ENCODE assay signal across 32 mouse cellular contexts in the genomic region with DNA sequence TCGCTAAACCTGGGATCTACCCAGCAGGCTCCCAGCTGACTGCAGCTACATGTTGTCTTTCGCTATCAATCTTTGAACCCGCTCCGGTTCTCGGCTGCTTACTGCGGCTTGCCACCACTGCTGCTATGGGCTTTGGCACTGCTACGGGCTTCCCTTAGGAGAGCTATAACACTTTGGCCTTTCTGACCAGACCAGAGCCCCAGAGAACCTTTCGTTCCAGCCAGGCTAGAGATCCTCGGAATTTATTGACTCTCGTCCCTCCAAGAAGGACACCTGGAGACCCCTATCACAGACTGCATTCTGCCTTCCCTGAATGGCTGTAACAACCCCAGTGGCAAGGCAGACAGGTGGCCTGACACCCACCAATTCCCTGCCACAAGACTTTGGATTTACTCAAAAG. TPM values are rescaled to one million over a fixed set of nuclear protein-coding genes. Genes with fewer than 3 reads are reported as not detected.
"Had no signal": no experiment of that assay in that cellular context is flagged by ENCODE, and none has a peak within 500 bp of the region (broad histone marks: within the 10 kb centered on the region; RNA-seq: fewer than 3 reads in every experiment).

No protein-coding gene starts in this region.

- H3K9me3 ChIP-seq: heart, embryonic 13.5 days; heart, embryonic 15.5 days; hindbrain, embryonic 13.5 days; hindbrain, embryonic 15.5 days; intestine, embryonic 15.5 days; kidney, embryonic 15.5 days had no signal

- H3K4me1 ChIP-seq: heart, embryonic 12.5 days; heart, embryonic 13.5 days; heart, embryonic 15.5 days; hindbrain, embryonic 10.5 days; hindbrain, embryonic 12.5 days; hindbrain, embryonic 13.5 days; hindbrain, embryonic 15.5 days; intestine, embryonic 15.5 days; kidney, embryonic 15.5 days had no signal

- H3K27ac ChIP-seq: heart, embryonic 13.5 days; heart, embryonic 15.5 days; hindbrain, embryonic 10.5 days; hindbrain, embryonic 12.5 days; hindbrain, embryonic 13.5 days; hindbrain, embryonic 14.5 days; hindbrain, embryonic 15.5 days; hindbrain, postnatal 0 days; intestine, embryonic 15.5 days; kidney, embryonic 15.5 days; kidney, postnatal 0 days; layer of hippocampus, adult 2 months; left cerebral cortex, adult 2 months had no signal

- DNase-seq: heart, postnatal 10 days; heart, postnatal 14 days; heart, postnatal 36 days; heart, postnatal 4 days; kidney, adult 11 months; kidney, adult 18-20 months; kidney, adult 2 months; kidney, adult 8-10 months; kidney, adult 9 months; kidney, postnatal 10 days; kidney, postnatal 14 days; kidney, postnatal 25 days; kidney, postnatal 36 days; kidney, postnatal 4 days; layer of hippocampus, adult 9-11 months; layer of hippocampus, postnatal 36 days had no signal

- H3K36me3 ChIP-seq: heart, embryonic 12.5 days; heart, embryonic 13.5 days; heart, embryonic 15.5 days; hindbrain, embryonic 10.5 days; hindbrain, embryonic 12.5 days; hindbrain, embryonic 13.5 days; hindbrain, embryonic 15.5 days; intestine, embryonic 15.5 days; kidney, embryonic 15.5 days had no signal

- H3K4me3 ChIP-seq: heart, embryonic 12.5 days; heart, embryonic 13.5 days; heart, embryonic 15.5 days; hindbrain, embryonic 10.5 days; hindbrain, embryonic 12.5 days; hindbrain, embryonic 13.5 days; hindbrain, embryonic 15.5 days; intestine, embryonic 15.5 days; kidney, embryonic 15.5 days; layer of hippocampus, adult 2 months; left cerebral cortex, adult 2 months had no signal

- H3K27me3 ChIP-seq: heart, embryonic 12.5 days; heart, embryonic 13.5 days; heart, embryonic 15.5 days; hindbrain, embryonic 12.5 days; hindbrain, embryonic 13.5 days; hindbrain, embryonic 15.5 days; intestine, embryonic 15.5 days; kidney, embryonic 15.5 days had no signal

RNA-seq across cellular contexts. Expression of a gene that starts 26.6 kb away (rescaled TPM):
- polyA plus RNA-seq: hindbrain, embryonic 11.5 days; hindbrain, embryonic 12.5 days; hindbrain, embryonic 13.5 days; inflammation-experienced regulatory T-cells, adult 6 months had no signal
